Mouse (Mus musculus) stomach, embryonic 15.5 days (tissue): ENCODE measurements at regions not wholly inside any gene's neighbourhood (a gene's known extent, or its start where the extent isn't known, plus 50 kb on each side); places are given as distances from the start of the nearest gene placed in this dataset.

Experiments used
- ATAC-seq: fragments of 200-750 bp; cut with Nextera tagmentation; 2 replicates; pipeline ENCODE4 v1.8.0; 2017; ENCODE audit warnings: low read depth, moderate number of reproducible peaks, moderate TSS enrichment; ENCODE audit not compliant: insufficient read depth, low FRiP score
- H3K27ac ChIP-seq: fragments of 300-500 bp; sonication (generic); 2 replicates; pipeline ENCODE4 v1.5.1; 2015; ENCODE audit warnings: mild to moderate bottlenecking, inconsistent platforms
- H3K27me3 ChIP-seq: fragments of 300-500 bp; sonication (generic); replicated peaks from 2 replicates; pipeline ENCODE4 v1.6.1; 2015; ENCODE audit warnings: inconsistent platforms
- H3K36me3 ChIP-seq: fragments of 300-500 bp; sonication (generic); 2 replicates; pipeline ENCODE4 v1.6.1; 2015; ENCODE audit warnings: inconsistent platforms
- H3K4me1 ChIP-seq: fragments of 300-500 bp; sonication (generic); 2 replicates; pipeline ENCODE4 v1.6.1; 2015; ENCODE audit warnings: inconsistent platforms
- H3K4me2 ChIP-seq: fragments of 300-500 bp; sonication (generic); 2 replicates; pipeline ENCODE4 v1.6.1; 2015; ENCODE audit warnings: mild to moderate bottlenecking, inconsistent platforms
- H3K4me3 ChIP-seq: fragments of 300-500 bp; sonication (generic); replicated peaks from 2 replicates; pipeline ENCODE4 v1.5.1; 2015; ENCODE audit warnings: inconsistent platforms
- H3K9ac ChIP-seq: fragments of 300-500 bp; sonication (generic); 2 replicates; pipeline ENCODE4 v1.6.1; 2015; ENCODE audit warnings: inconsistent platforms
- H3K9me3 ChIP-seq: fragments of 300-500 bp; sonication (generic); 2 replicates; pipeline ENCODE4 v1.6.1; 2016; ENCODE audit warnings: inconsistent platforms
- WGBS: fragments of 180-500 bp; shearing (Covaris S2); methylation state at CpG from one replicate; pipeline ENCODE4 v1.1.7; 2015; 5-methylcytosine and 5-hydroxymethylcytosine counted together

DNA sequence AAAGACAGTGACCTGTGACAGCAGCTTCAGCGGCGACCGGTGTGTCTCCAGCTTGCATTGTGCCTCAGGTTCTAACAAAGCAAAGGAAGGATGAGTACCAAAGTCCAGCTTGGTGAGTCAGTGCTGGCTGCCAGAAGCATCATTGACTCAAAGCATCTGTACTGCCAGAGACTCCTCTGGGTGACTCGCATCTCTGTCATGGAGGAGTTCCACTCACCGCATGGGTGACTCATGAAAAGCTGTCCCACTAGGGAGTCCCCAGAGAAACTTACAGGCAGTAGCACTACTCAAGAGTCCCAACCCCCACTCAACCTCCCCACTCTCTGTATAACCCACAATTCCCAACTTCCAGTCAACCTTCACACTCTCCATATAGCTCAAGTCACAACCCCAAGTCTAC is 166.2 kb downstream of the Tpra1 start:
- H3K9ac ChIP-seq: no peak overlapping the region
- no peaks in the 10 kb centered on the region for H3K4me1 ChIP-seq
- H3K27ac ChIP-seq: no peak overlapping the region
- peak; percentile 14; the same call in 1 of the 2 replicates for ATAC-seq
- H3K9me3 ChIP-seq: no peaks in the 10 kb centered on the region
- no peaks in the 10 kb centered on the region for H3K36me3 ChIP-seq
- no peaks in the 10 kb centered on the region for H3K27me3 ChIP-seq
- WGBS: 95% methylated on average over 5 of the region's 5 CpGs
- no peak overlapping the region for H3K4me3 ChIP-seq
- H3K4me2 ChIP-seq: no peak overlapping the region

DNA sequence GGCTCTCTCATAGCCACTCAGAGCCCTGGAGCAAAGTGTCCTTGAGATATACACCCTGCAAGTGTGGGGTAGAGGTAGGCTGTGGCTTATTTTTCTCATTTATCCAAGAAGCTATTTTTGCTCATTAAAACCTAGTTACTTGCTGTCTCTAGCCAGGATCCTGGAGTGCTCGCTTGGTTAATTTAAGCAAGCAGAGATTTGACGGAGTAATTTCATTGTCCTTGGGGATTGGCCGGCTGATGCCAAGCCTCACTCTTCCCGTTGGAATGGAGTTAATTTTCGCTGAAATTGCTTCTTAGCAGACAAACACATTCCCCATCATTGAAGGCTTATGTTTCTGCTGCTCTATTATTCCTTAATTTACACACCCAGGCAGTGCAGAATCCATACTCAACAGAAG is 167.1 kb downstream of the Tpra1 start:
- Histone ChIP-seq H3K27ac (no peak overlapping the region), H3K4me1 (no peaks in the 10 kb centered on the region), H3K9ac (no peak overlapping the region), H3K4me2 (no peak overlapping the region), H3K9me3 (no peaks in the 10 kb centered on the region), H3K27me3 (no peaks in the 10 kb centered on the region), H3K4me3 (no peak overlapping the region), H3K36me3 (no peaks in the 10 kb centered on the region)
- WGBS: 72% methylated on average over 5 of the region's 5 CpGs
- ATAC-seq: no peak

DNA sequence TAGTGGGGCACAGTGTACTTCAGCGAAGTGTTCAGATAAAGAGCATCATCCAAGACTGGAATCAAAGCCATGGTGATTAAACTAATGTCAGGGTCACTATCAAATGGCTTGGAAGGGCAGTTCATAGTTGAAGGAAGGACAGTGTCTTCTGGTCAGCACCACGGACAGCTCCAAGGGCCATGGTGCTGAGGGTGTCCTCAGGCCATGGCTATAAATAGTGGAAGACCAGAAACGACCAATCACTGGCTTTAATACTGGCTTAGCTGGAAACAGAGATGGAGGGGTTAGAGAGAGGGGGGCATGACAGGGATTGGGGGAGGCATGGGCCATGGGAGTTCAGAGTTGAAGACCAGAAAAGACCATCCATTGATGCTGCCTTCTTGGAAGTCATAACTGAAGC is 168.0 kb downstream of the Tpra1 start:
- Histone ChIP-seq H3K9ac (no peak overlapping the region), H3K27ac (no peak overlapping the region), H3K36me3 (no peaks in the 10 kb centered on the region), H3K4me3 (no peak overlapping the region), H3K4me1 (no peaks in the 10 kb centered on the region), H3K9me3 (no peaks in the 10 kb centered on the region), H3K27me3 (no peaks in the 10 kb centered on the region), H3K4me2 (no peak overlapping the region)
- WGBS: 10% methylated on average over 3 of the region's 3 CpGs
- no peak for ATAC-seq

DNA sequence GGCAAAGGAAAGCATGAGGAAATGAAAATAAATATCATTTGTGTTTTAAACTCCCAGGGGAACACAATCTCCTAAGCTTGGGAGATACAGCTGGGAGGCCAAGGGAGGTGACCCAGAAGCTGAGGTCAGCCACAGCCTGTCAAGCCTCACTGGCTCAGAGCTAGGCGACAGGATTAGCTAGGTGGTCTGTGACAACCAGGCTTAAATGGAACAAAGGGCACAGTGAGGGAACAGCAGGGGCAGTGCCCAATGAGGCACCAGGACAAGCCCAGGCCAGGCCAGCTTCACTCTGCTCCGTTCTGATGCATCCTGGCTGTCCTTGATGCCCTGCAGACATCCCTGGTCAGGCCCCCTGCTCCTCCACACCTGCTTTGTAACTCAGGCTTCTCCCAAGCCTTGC is 169.7 kb downstream of the Tpra1 start:
- ATAC-seq: no peak
- Histone ChIP-seq H3K4me1 (no peaks in the 10 kb centered on the region), H3K4me2 (no peak overlapping the region), H3K27ac (no peak overlapping the region), H3K9ac (no peak overlapping the region), H3K27me3 (no peaks in the 10 kb centered on the region), H3K9me3 (no peaks in the 10 kb centered on the region), H3K36me3 (no peaks in the 10 kb centered on the region), H3K4me3 (no peak overlapping the region)
- 39% methylated on average over 2 of the region's 2 CpGs for WGBS

DNA sequence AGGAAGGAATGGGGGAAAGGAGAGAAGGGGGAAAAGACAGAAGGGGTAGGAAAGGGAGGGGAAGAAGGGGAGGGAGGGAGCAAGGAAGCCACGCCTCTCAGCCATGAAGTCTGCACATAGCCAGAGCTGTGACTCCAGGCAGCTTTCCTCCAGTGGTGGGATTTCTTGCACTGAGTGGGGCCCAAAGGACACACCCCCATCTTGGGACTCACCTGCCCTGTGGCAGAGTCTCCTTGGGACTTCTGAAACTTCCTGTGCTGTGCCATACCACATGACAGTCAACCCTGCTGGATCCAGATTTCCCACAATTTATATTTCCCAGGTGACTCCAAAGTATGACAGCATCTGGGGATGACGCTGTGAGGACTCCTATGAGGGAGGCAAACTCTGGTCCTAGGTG is 170.5 kb downstream of the Tpra1 start:
- no peaks in the 10 kb centered on the region for H3K4me1 ChIP-seq
- 56% methylated on average over 2 of the region's 2 CpGs for WGBS
- no peaks in the 10 kb centered on the region for H3K27me3 ChIP-seq

DNA sequence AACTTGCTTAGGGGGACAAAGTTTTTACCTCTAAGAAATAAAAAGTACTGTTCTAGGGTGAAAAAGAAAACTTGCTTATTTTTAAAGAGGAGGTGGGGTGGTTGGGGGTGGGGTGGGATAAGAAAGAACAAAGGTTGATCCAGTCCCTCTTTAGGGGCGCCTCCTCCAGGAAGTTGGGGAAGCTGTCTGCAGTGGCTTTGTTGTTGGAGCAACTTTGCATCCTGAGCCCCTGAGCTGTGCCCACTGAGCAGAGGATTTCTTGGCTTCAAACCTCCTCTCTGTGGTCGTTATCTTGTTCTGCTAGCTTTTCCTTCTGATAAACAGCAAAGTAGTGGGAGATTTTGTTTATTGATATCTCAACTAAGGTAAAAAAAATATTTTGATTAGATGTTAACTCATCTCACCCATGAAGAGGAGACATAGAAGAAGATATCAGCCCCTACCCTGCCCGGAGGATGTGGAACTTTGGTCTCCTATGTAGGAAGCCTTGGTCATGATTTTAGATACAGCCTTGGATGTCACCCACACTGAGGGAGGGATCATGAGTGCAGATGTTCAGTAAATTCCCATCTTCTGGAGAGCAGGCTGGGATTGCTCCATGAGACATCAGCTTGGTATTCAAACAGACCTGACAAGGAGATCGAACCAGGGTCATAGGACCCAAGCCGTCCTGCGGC is 179.7 kb downstream of the Tpra1 start:
- Histone ChIP-seq H3K9ac (no peak overlapping the region), H3K9me3 (no peaks in the 10 kb centered on the region), H3K27ac (no peak overlapping the region), H3K4me2 (no peak overlapping the region), H3K36me3 (no peaks in the 10 kb centered on the region), H3K4me3 (no peak overlapping the region), H3K4me1 (no peaks in the 10 kb centered on the region), H3K27me3 (no peaks in the 10 kb centered on the region)
- ATAC-seq: no peak
- WGBS: 58% methylated on average over 6 of the region's 6 CpGs

More for the DNA sequence above, 170.5 kb downstream of the Tpra1 start:
- no peak overlapping the region for H3K4me3 ChIP-seq
- no peak overlapping the region for H3K9ac ChIP-seq
- H3K4me2 ChIP-seq: no peak overlapping the region
- H3K27ac ChIP-seq: no peak overlapping the region
- H3K9me3 ChIP-seq: no peaks in the 10 kb centered on the region
- no peak for ATAC-seq
- H3K36me3 ChIP-seq: no peaks in the 10 kb centered on the region

DNA sequence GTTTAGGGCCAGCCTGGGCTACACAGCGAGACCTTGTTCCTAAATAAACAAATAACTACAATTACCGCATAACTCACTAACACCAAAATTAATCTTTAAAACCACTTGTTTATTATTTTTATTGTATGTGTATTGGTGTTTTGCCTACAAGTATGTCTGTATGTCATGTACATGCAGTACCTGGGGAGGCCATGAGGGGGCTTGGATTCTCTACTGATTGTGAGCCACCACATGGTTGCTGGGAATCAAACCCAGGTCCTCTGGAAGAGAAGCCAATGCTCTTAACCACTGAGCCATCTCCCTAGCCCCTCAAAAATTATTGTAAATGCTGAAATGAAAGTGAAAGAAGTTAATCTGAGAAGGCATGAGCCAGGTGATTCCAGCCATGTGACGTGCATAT is 182.4 kb downstream of the Tpra1 start:
- Histone ChIP-seq H3K9me3 (no peaks in the 10 kb centered on the region), H3K4me1 (no peaks in the 10 kb centered on the region), H3K27ac (no peak overlapping the region), H3K27me3 (no peaks in the 10 kb centered on the region), H3K9ac (no peak overlapping the region), H3K4me2 (no peak overlapping the region), H3K4me3 (no peak overlapping the region), H3K36me3 (no peaks in the 10 kb centered on the region)
- WGBS: 92% methylated on average over 3 of the region's 3 CpGs
- ATAC-seq: no peak

DNA sequence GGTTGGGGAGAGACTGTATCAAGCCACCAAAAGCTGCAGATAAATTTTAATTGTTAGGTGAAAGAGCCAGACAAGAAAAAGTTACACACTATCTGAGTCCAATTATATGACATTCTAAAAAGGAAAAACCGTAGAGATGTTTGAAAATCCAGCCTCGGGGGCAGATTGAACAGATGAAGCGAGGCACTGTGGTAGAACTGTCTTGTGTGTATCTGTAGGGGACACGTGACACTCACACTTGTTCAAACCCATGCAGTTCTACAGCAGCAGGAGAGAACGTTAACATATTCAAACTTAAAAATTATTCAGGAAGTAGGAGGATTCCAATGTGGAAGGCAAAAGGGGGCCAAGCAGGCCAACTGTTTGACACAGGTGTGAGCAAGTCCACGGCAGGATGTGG is 183.1 kb downstream of the Tpra1 start:
- no peak overlapping the region for H3K4me3 ChIP-seq
- H3K36me3 ChIP-seq: no peaks in the 10 kb centered on the region
- WGBS: 80% methylated on average over 6 of the region's 6 CpGs
- no peak overlapping the region for H3K4me2 ChIP-seq
- H3K27me3 ChIP-seq: no peaks in the 10 kb centered on the region
- no peaks in the 10 kb centered on the region for H3K9me3 ChIP-seq
- H3K27ac ChIP-seq: no peak overlapping the region
- ATAC-seq: no peak
- H3K9ac ChIP-seq: no peak overlapping the region
- H3K4me1 ChIP-seq: no peaks in the 10 kb centered on the region

DNA sequence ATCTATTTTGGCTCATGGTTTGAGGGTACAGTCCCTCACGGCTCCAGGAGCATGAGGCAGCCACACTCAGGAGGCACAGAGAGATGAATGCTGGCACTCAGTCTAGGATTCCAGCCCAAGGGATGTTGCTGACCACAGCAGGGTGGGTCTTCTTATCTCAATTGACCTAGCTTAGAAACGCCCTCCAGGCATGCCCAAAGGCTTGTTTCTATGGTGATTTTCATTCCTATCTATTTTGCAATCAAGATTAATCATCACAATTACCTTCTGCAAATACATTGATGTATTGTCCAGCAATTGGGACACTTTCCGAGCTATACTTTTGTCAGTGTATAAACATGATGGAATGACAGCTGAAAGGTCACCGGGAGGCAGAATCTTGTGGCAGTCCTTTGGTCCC is 185.6 kb downstream of the Tpra1 start:
- H3K9ac ChIP-seq: no peak overlapping the region
- ATAC-seq: no peak
- no peak overlapping the region for H3K27ac ChIP-seq
- no peak overlapping the region for H3K4me2 ChIP-seq
- H3K27me3 ChIP-seq: no peaks in the 10 kb centered on the region
- WGBS: 52% methylated on average over 4 of the region's 4 CpGs
- H3K36me3 ChIP-seq: no peaks in the 10 kb centered on the region
- no peak overlapping the region for H3K4me3 ChIP-seq
- no peaks in the 10 kb centered on the region for H3K4me1 ChIP-seq
- H3K9me3 ChIP-seq: no peaks in the 10 kb centered on the region

DNA sequence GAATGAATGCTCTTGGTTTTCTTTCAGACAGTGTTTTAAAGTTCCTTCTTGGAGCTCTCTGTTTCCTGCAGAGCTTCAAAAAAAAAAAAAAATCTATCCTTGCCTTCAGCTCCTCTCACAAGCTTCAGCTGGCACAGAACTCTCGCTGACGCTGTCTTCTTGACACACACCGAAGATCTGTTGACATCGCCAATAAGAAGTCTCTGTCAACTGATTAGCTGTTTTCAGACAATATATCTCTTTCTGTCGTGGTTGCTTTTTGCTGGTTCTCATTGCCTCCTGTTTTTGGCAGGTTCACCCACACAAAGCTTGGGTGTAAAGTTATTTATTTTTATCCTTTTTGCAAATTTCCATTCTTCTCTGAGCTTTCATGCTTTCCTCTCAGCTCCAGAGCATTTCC is 188.0 kb downstream of the Tpra1 start:
- Histone ChIP-seq H3K9me3 (no peaks in the 10 kb centered on the region), H3K36me3 (no peaks in the 10 kb centered on the region), H3K27me3 (no peaks in the 10 kb centered on the region), H3K27ac (no peak overlapping the region), H3K4me1 (no peaks in the 10 kb centered on the region), H3K4me2 (no peak overlapping the region), H3K4me3 (no peak overlapping the region), H3K9ac (no peak overlapping the region)
- whole genome bisulfite sequencing: 89% methylated on average over 5 of the region's 5 CpGs
- no peak for ATAC-seq

DNA sequence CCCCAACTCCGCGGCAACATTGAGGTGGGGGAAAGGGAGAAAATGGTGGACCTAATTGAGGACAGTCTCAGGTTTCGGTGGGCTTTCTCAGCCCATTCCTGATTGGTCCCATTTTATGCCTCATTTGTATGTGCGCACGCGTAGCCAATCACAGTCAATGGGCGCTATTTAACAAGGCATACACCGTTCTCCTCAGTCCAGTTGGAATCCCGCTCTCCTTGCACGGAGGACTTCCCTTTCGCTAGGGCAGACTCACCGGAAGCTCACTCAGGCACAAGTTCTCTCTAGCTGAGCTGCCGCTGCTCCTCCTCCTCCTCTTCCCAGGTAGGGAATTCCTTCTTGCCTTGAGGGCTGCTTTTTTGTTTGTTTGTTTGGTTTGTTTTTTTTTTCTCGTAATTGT is 193.9 kb downstream of the Tpra1 start:
- Histone ChIP-seq H3K27ac (no peak overlapping the region), H3K4me3 (no peak overlapping the region), H3K27me3 (no peaks in the 10 kb centered on the region), H3K9me3 (no peaks in the 10 kb centered on the region), H3K4me2 (no peak overlapping the region), H3K9ac (no peak overlapping the region), H3K4me1 (no peaks in the 10 kb centered on the region), H3K36me3 (no peaks in the 10 kb centered on the region)
- 90% methylated on average over 14 of the region's 14 CpGs for WGBS
- no peak for ATAC-seq

DNA sequence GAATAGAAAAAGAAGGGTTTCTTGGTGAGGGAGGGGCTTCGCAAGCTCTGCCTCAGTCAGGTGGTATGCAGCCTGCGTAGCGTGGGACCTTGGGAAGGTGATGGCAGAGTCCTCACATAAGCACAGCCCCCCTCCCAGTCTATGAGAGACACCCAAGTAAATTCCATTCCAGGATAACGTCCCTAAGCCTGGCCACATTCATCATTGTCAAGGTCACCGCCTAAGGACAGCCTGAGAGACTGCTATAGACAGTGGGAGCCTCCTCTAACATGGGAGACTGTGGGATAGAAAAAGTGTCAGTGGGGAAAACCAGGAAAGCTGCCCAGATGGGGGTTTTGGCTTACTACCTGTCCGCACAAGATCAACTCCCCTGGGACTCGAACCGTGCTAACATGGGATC is 195.5 kb downstream of the Tpra1 start:
- WGBS: 66% methylated on average over 8 of the region's 8 CpGs
- ATAC-seq: no peak

DNA sequence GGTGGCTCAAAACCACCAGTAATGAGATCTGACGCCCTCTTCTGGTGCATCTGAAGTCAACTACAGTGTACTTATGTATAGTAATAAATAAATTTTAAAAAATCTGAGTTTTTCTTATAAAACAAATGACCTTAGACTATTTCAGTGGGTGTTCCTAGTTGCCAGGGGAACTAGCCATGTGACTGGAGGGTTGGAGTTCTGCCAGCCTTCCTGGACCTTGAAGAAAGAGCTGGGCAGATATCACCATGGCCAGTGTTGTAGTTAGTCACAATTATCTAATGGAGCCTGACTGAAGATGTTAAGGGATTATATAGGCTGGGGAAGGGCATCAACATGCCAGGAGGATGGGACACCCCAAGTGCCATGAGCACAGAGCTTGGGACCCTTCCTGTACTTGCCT is 217.2 kb downstream of the Tpra1 start:
- H3K9ac ChIP-seq: no peak overlapping the region
- no peaks in the 10 kb centered on the region for H3K36me3 ChIP-seq
- no peak overlapping the region for H3K27ac ChIP-seq
- H3K9me3 ChIP-seq: no peaks in the 10 kb centered on the region
- no peak overlapping the region for H3K4me3 ChIP-seq
- no peaks in the 10 kb centered on the region for H3K27me3 ChIP-seq
- WGBS: 60% methylated on average over 1 of the region's 1 CpGs
- no peak overlapping the region for H3K4me2 ChIP-seq
- H3K4me1 ChIP-seq: no peaks in the 10 kb centered on the region
- ATAC-seq: no peak

More for the DNA sequence above, 195.5 kb downstream of the Tpra1 start:
- Histone ChIP-seq H3K27ac (no peak overlapping the region), H3K9ac (no peak overlapping the region), H3K36me3 (no peaks in the 10 kb centered on the region), H3K9me3 (no peaks in the 10 kb centered on the region), H3K4me3 (no peak overlapping the region), H3K4me2 (no peak overlapping the region), H3K27me3 (no peaks in the 10 kb centered on the region), H3K4me1 (no peaks in the 10 kb centered on the region)
